Mouse (Mus musculus) embryonic facial prominence, embryonic 13.5 days (tissue): ENCODE data around the gene Carns1. TPM values are rescaled to one million over a fixed set of nuclear protein-coding genes. Genes with fewer than 3 reads are reported as not detected.

ENCODE experiments used
- microRNA-seq: library from miRNA; unstranded; fragments of <30 nt; microRNA quantifications from one replicate; pipeline ENCODE4, GENCODE M21; 2016
- polyA plus RNA-seq: library from polyadenylated mRNA; unstranded; fragments of >200 nt; fragmentation: Nextera tagmentation; extraction: Ambion mirVana; gene quantifications from 2 replicates; pipeline ENCODE4 v1.2.1, GENCODE M21; 2015

Gene Carns1
- polyA plus RNA-seq, 1 experiment from 2014 or later, result 1.7 TPM

Small RNA genes lying within 50 kb of the gene (microRNA-seq; reads per million reads assigned to microRNA genes)
- gene Gm26115, result not detected

Other genes starting within 250 kb of the Carns1 start
- gene Aldh3b1, start 245.7 kb downstream of the Carns1 start, polyA plus RNA-seq, result 1.6 and 1.7 TPM in 2 replicates
- gene Unc93b1, start 240.3 kb downstream of the Carns1 start, polyA plus RNA-seq, result 15.8 and 16.6 TPM in 2 replicates
- gene Aldh3b3, start 216.8 kb downstream of the Carns1 start, polyA plus RNA-seq, result 0.24 TPM in 1 of 2 replicates, not detected in the other
- gene Aldh3b2, start 203.2 kb downstream of the Carns1 start, polyA plus RNA-seq, result 7.9 and 8.2 TPM in 2 replicates
- 3.1 and 3.7 TPM in 2 replicates for gene Acy3, start 188.9 kb downstream of the Carns1 start, polyA plus RNA-seq
- gene Tbx10, start 182.7 kb downstream of the Carns1 start, polyA plus RNA-seq, result not detected in 2 replicates
- gene Nudt8, start 174.9 kb downstream of the Carns1 start, polyA plus RNA-seq, result 36.5 and 37.8 TPM in 2 replicates
- 5.6 and 6.5 TPM in 2 replicates for gene Gm49405, start 174.9 kb downstream of the Carns1 start, polyA plus RNA-seq
- gene Doc2g, start 172.2 kb downstream of the Carns1 start, polyA plus RNA-seq, result 7.3 and 8.1 TPM in 2 replicates
- gene Ndufv1, start 162.7 kb downstream of the Carns1 start, polyA plus RNA-seq, result 178 and 206 TPM in 2 replicates
- 535 and 609 TPM in 2 replicates for gene Gstp1, start 137.5 kb downstream of the Carns1 start, polyA plus RNA-seq
- gene Gstp2, start 129.5 kb downstream of the Carns1 start, polyA plus RNA-seq, result 1.2 and 3.4 TPM in 2 replicates
- 0.32 and 0.41 TPM in 2 replicates for gene Gstp3, start 115.9 kb downstream of the Carns1 start, polyA plus RNA-seq
- not detected in 2 replicates for gene Cabp2, start 93.9 kb downstream of the Carns1 start, polyA plus RNA-seq
- 55.6 and 62.3 TPM in 2 replicates for gene Cdk2ap2, start 78.3 kb downstream of the Carns1 start, polyA plus RNA-seq
- 6.4 and 8.3 TPM in 2 replicates for gene Pitpnm1, start 75.5 kb downstream of the Carns1 start, polyA plus RNA-seq
- 97.6 and 107 TPM in 2 replicates for gene Aip, start 49.6 kb downstream of the Carns1 start, polyA plus RNA-seq
- not detected in 2 replicates for gene Gpr152, start 35.7 kb downstream of the Carns1 start, polyA plus RNA-seq
- gene Cabp4, start 31.4 kb downstream of the Carns1 start, polyA plus RNA-seq, result not detected in 2 replicates
- 129 and 150 TPM in 2 replicates for gene Coro1b, start 26.9 kb downstream of the Carns1 start, polyA plus RNA-seq
- gene Ptprcap, start 21.9 kb downstream of the Carns1 start, polyA plus RNA-seq, result 2.8 and 3.0 TPM in 2 replicates
- 65.5 and 69.6 TPM in 2 replicates for gene Rps6kb2, start 12.1 kb downstream of the Carns1 start, polyA plus RNA-seq
- gene Tbc1d10c, start 15.8 kb upstream of the Carns1 start, polyA plus RNA-seq, result 1.8 and 3.1 TPM in 2 replicates
- gene Ppp1ca, start 16.6 kb upstream of the Carns1 start, polyA plus RNA-seq, result 788 and 789 TPM in 2 replicates
- gene Rad9a, start 26.2 kb upstream of the Carns1 start, polyA plus RNA-seq, result 34.1 and 37.3 TPM in 2 replicates
- gene Clcf1, start 38.8 kb upstream of the Carns1 start, polyA plus RNA-seq, result 11.1 and 11.5 TPM in 2 replicates
- gene AC109138.7, start 38.9 kb upstream of the Carns1 start, polyA plus RNA-seq, result not detected in 2 replicates
- gene Pold4, start 56.4 kb upstream of the Carns1 start, polyA plus RNA-seq, result 21.2 and 24.9 TPM in 2 replicates
- 17.4 and 20.3 TPM in 2 replicates for gene Ssh3, start 93.7 kb upstream of the Carns1 start, polyA plus RNA-seq
- 12.6 and 13.5 TPM in 2 replicates for gene Ankrd13d, start 107.7 kb upstream of the Carns1 start, polyA plus RNA-seq
- 17.0 and 19.6 TPM in 2 replicates for gene Grk2, start 130.7 kb upstream of the Carns1 start, polyA plus RNA-seq
- 53.6 and 59.4 TPM in 2 replicates for gene Kdm2a, start 222.8 kb upstream of the Carns1 start, polyA plus RNA-seq